Mouse (Mus musculus) erythroblast, embryonic 14.5 days (primary cell): ENCODE data around the gene Nfkbie.

Experiments
- GATA1 ChIP-seq: IDR thresholded peaks from 2 replicates; pipeline ENCODE4 v1.6.1; 2012; ENCODE audit warnings: low read length, inconsistent platforms, mixed read lengths
- TAL1 ChIP-seq: IDR thresholded peaks from 3 replicates; pipeline ENCODE4 v1.6.1; 2012; ENCODE audit warnings: low read length, inconsistent platforms, mixed read lengths

- TF ChIP-seq TAL1 (no peak), GATA1 (no peak)
These were observed 8.4 kb downstream of the Nfkbie start, which contains the start of gene Slc35b2 for GRCm38 (mm10) chr17:45563655-45564530.
